Comparison of ENCODE assay signal across 11 mouse cellular contexts in the genomic region with DNA sequence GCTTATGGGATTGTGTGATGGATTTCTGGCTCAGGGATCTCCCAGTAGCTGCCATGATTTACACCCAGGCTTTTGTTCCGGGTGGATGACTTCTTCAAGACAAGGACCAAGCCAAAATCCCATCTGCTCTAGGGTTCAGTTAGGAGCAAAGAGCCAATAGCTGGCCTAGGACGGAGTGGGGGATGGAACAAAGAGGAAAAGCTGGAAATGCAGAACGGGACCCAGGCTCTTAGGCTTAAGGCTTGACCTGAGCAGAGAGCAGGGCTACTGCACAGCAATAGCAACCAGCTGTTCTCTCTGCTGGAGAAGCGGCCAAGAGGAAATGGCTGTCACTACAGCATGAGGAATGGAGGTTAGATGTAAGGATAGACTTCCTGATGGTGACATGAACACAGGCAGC. TPM values are rescaled to one million over a fixed set of nuclear protein-coding genes. Genes with fewer than 3 reads are reported as not detected.
A peak's percentile ranks its signal among the peaks of the same experiment; 100 is the strongest.
DNase-seq lines count a peak whose midpoint lies in the region; ATAC-seq and TF ChIP-seq lines count a peak whose summit lies in the region.
"Had no signal": no experiment of that assay in that cellular context is flagged by ENCODE, and none has a peak within 500 bp of the region (broad histone marks: within the 10 kb centered on the region; RNA-seq: fewer than 3 reads in every experiment).

No protein-coding gene starts in this region.

- peak overlapping the region; percentile 33; the same call in 1 of the 2 replicates for H3K27ac ChIP-seq in midbrain, embryonic 10.5 days (replicated peaks)
- H3K27ac ChIP-seq in midbrain, embryonic 11.5 days (ENCODE audit: low read depth, low read length), result no peak overlapping the region
- peak overlapping the region; percentile 72 for H3K27ac ChIP-seq in kidney, postnatal 0 days
- H3K27ac ChIP-seq: liver, embryonic 15.5 days had no signal

- no peak overlapping the region for H3K4me2 ChIP-seq in midbrain, embryonic 11.5 days
- H3K4me2 ChIP-seq in kidney, postnatal 0 days (ENCODE audit: low read length), result no peak overlapping the region
- H3K4me2 ChIP-seq: liver, embryonic 15.5 days had no signal

- no peak overlapping the region for H3K4me3 ChIP-seq in midbrain, embryonic 10.5 days
- H3K4me3 ChIP-seq in midbrain, embryonic 11.5 days (ENCODE audit: low read depth, low read length), result no peak overlapping the region
- H3K4me3 ChIP-seq in kidney, postnatal 0 days (replicated peaks; ENCODE audit: low read depth, low read length), result no peak overlapping the region
- H3K4me3 ChIP-seq: liver, embryonic 15.5 days had no signal

- H3K4me1 ChIP-seq in midbrain, embryonic 10.5 days, result peaks cover 29% of the 10 kb centered on the region
- no peaks in the 10 kb centered on the region; the same call in 1 of the 2 replicates for H3K4me1 ChIP-seq in midbrain, embryonic 11.5 days (ENCODE audit: control insufficient read depth, insufficient read depth, low read length)
- H3K4me1 ChIP-seq in kidney, postnatal 0 days (replicated peaks; ENCODE audit: insufficient read depth, low read length), result peaks cover 25% of the 10 kb centered on the region; the same call in 1 of the 2 replicates

- H3K36me3 ChIP-seq in midbrain, embryonic 10.5 days, result no peaks in the 10 kb centered on the region
- H3K36me3 ChIP-seq in midbrain, embryonic 11.5 days (ENCODE audit: control insufficient read depth, insufficient read depth, low read length), result no peaks in the 10 kb centered on the region
- 0 out of 2 replicates have a peak, but pooled peaks cover under 1% of the 10 kb centered on the region for H3K36me3 ChIP-seq in kidney, postnatal 0 days (ENCODE audit: insufficient read depth, low read length)
- H3K36me3 ChIP-seq: liver, embryonic 15.5 days had no signal

- peaks cover 18% of the 10 kb centered on the region for H3K27me3 ChIP-seq in midbrain, embryonic 10.5 days (ENCODE audit: low read depth, poor library complexity, severe bottlenecking)
- H3K27me3 ChIP-seq in midbrain, embryonic 11.5 days (ENCODE audit: control insufficient read depth, insufficient read depth, low read length), result no peaks in the 10 kb centered on the region
- H3K27me3 ChIP-seq in kidney, postnatal 0 days (ENCODE audit: insufficient read depth, low read length), result no peaks in the 10 kb centered on the region
- H3K27me3 ChIP-seq: liver, embryonic 15.5 days had no signal

- intact Hi-C loops in heart, postnatal 25 days (cut with DNase I), result no loop called here

- ATAC-seq in midbrain, embryonic 11.5 days (ENCODE audit: low FRiP score), result no peak
- peak; percentile 38 for ATAC-seq in kidney, postnatal 0 days (replicated peaks; ENCODE audit: low FRiP score, low read depth)
- ATAC-seq in granulocyte monocyte progenitor cell, adult 5-6 weeks (replicated peaks; ENCODE audit: poor library complexity, severe bottlenecking), result no peak
- ATAC-seq: forebrain, postnatal 0 days had no signal

- 72% methylated on average over 4 of the region's 4 CpGs for whole genome bisulfite sequencing in midbrain, embryonic 10.5 days
- 61% methylated on average over 4 of the region's 4 CpGs for WGBS in midbrain, embryonic 11.5 days
- WGBS in kidney, postnatal 0 days, result 22% methylated on average over 4 of the region's 4 CpGs

- H3K9ac ChIP-seq in midbrain, embryonic 11.5 days (ENCODE audit: low read length), result no peak overlapping the region
- H3K9ac ChIP-seq in kidney, postnatal 0 days (ENCODE audit: low read depth, low read length), result no peak overlapping the region
- H3K9ac ChIP-seq: forebrain, postnatal 0 days; liver, embryonic 15.5 days had no signal

- TF ChIP-seq CTCF in kidney, postnatal 0 days (IDR thresholded peaks at IDR 0.05; ENCODE audit: low read depth), result no peak

- no peaks in the 10 kb centered on the region for H3K9me3 ChIP-seq in midbrain, embryonic 10.5 days (replicated peaks)
- H3K9me3 ChIP-seq in midbrain, embryonic 11.5 days (ENCODE audit: control insufficient read depth, low read length), result no peaks in the 10 kb centered on the region
- H3K9me3 ChIP-seq in kidney, postnatal 0 days (replicated peaks; ENCODE audit: low read length), result no peaks in the 10 kb centered on the region
- H3K9me3 ChIP-seq: liver, embryonic 15.5 days had no signal

- DNase-seq in heart, adult 18-20 months, result peak; percentile 26 to 40
- no peak for DNase-seq in heart, postnatal 25 days (ENCODE audit: low spot score)
- DNase-seq in midbrain, embryonic 10.5 days (ENCODE audit: low spot score), result no peak
- DNase-seq in midbrain, embryonic 11.5 days (ENCODE audit: low spot score, missing footprints), result no peak
- DNase-seq in kidney, postnatal 0 days (ENCODE audit: low spot score), result peak; percentile 94
- DNase-seq in retina, postnatal 1 day, result peak; percentile 45
- no peak for DNase-seq in frontal cortex, postnatal 14 days (ENCODE audit: low spot score in 2 of 2)
- DNase-seq: forebrain, postnatal 0 days; right cerebral cortex, postnatal 14 days had no signal

RNA-seq across cellular contexts. Expression of gene Cdk18, which starts 14.2 kb away (rescaled TPM):
- total RNA-seq in heart, adult 18-20 months (2021), result 10 to 100 TPM; 14.7 to 16.0 TPM
- total RNA-seq in heart, postnatal 25 days (2021), result 10 to 100 TPM; 10.9 to 12.0 TPM
- polyA plus RNA-seq in midbrain, embryonic 10.5 days (2016; fragmentation: Nextera tagmentation; extraction: Ambion mirVana), result 0.68 and 0.72 TPM in 2 replicates
- polyA plus RNA-seq in midbrain, embryonic 11.5 days (2014; fragmentation: Nextera tagmentation; extraction: Ambion mirVana), result 0.14 and 0.19 TPM in 2 replicates
- 10.3 and 11.7 TPM in 2 replicates for polyA plus RNA-seq in kidney, postnatal 0 days (2015; fragmentation: Nextera tagmentation; extraction: Ambion mirVana)
- 4.0 and 6.5 TPM in 2 replicates for total RNA-seq in granulocyte monocyte progenitor cell, adult 5-6 weeks (2014; fragmentation: Nextera tagmentation)
- 0.36 and 0.43 TPM in 2 replicates for total RNA-seq in granulocyte monocyte progenitor cell, adult 5-6 weeks (2017)

RNA-seq across cellular contexts. Expression of gene Mfsd4a, which starts 57.4 kb away (rescaled TPM):
- total RNA-seq in heart, adult 18-20 months (2021), result 1 to 10 TPM; 5.1 to 6.9 TPM
- total RNA-seq in heart, postnatal 25 days (2021), result 1 to 10 TPM; 1.3 to 1.6 TPM
- 8.1 and 12.1 TPM in 2 replicates for polyA plus RNA-seq in midbrain, embryonic 10.5 days (2016; fragmentation: Nextera tagmentation; extraction: Ambion mirVana)
- polyA plus RNA-seq in midbrain, embryonic 11.5 days (2014; fragmentation: Nextera tagmentation; extraction: Ambion mirVana), result 8.1 and 8.7 TPM in 2 replicates
- 25.1 and 27.3 TPM in 2 replicates for polyA plus RNA-seq in kidney, postnatal 0 days (2015; fragmentation: Nextera tagmentation; extraction: Ambion mirVana)
- not detected in 2 replicates for total RNA-seq in granulocyte monocyte progenitor cell, adult 5-6 weeks (2014; fragmentation: Nextera tagmentation)
- 0.82 and 4.8 TPM in 2 replicates for total RNA-seq in granulocyte monocyte progenitor cell, adult 5-6 weeks (2017)

Comparison
In these comparisons a context has a peak if more than half of its experiments do, and no peak if none do; other contexts are left out.
1. DNase-seq: peak in heart, adult 18-20 months (2 of 2), kidney, postnatal 0 days (single experiment) and retina, postnatal 1 day (single experiment); none in heart, postnatal 25 days (single experiment), midbrain, embryonic 10.5 days (single experiment), midbrain, embryonic 11.5 days (single experiment) and frontal cortex, postnatal 14 days (0 of 2).